Mouse (Mus musculus): ENCODE measurements around the gene Aloxe3.

Aloxe3 gene

GRCm38 (mm10) chr11:69125852-69125918, at the start of gene Aloxe3:
TSS of gene Aloxe3 (plus strand) at chr11:69125896.
- in situ Hi-C loops (cut with MboI, MseI): loop anchor here (10.0 kb wide), 1 partner anchor 109 kb away; the partner anchor contains the start of gene Gucy2e

- in situ Hi-C loops (cut with MboI, MseI): loop anchor here (5.0 kb wide), 1 partner anchor 96 kb away; no protein-coding TSS in a partner anchor
Observed at GRCm38 (mm10) chr11:69076572-69076971, 49.1 kb upstream of the Aloxe3 start.

- in situ Hi-C loops (cut with MboI, MseI): loop anchor here (5.0 kb wide), 1 partner anchor 95 kb away; no protein-coding TSS in a partner anchor
Observed at GRCm38 (mm10) chr11:69077316-69077715, 48.4 kb upstream of the Aloxe3 start.

- in situ Hi-C loops (cut with MboI, MseI): loop anchor here (5.0 kb wide), 1 partner anchor 94 kb away; no protein-coding TSS in a partner anchor
Observed at GRCm38 (mm10) chr11:69078041-69078440, 47.7 kb upstream of the Aloxe3 start.

- in situ Hi-C loops (cut with MboI, MseI): loop anchor here (5.0 kb wide), 1 partner anchor 93 kb away; no protein-coding TSS in a partner anchor
Observed at GRCm38 (mm10) chr11:69078805-69079438, 46.8 kb upstream of the Aloxe3 start.

GRCm38 (mm10) chr11:69080102-69080854, 45.4 kb upstream of the Aloxe3 start:
- in situ Hi-C loops (cut with MboI, MseI): no loop called here

- in situ Hi-C loops (cut with MboI, MseI): no loop called here
Observed at GRCm38 (mm10) chr11:69080855-69081222, 44.9 kb upstream of the Aloxe3 start.

GRCm38 (mm10) chr11:69081613-69082012, 44.1 kb upstream of the Aloxe3 start:
- in situ Hi-C loops (cut with MboI, MseI): no loop called here

GRCm38 (mm10) chr11:69085608-69086007, 40.1 kb upstream of the Aloxe3 start:
- in situ Hi-C loops (cut with MboI, MseI): no loop called here

GRCm38 (mm10) chr11:69086390-69086789, 39.3 kb upstream of the Aloxe3 start:
- in situ Hi-C loops (cut with MboI, MseI): no loop called here

GRCm38 (mm10) chr11:69087082-69087481, 38.6 kb upstream of the Aloxe3 start:
- in situ Hi-C loops (cut with MboI, MseI): no loop called here

- in situ Hi-C loops (cut with MboI, MseI): no loop called here
Observed at GRCm38 (mm10) chr11:69087597-69087996, 38.1 kb upstream of the Aloxe3 start.

- in situ Hi-C loops (cut with MboI, MseI): no loop called here
Observed at GRCm38 (mm10) chr11:69088103-69088855, 37.4 kb upstream of the Aloxe3 start, which contains the start of gene Vamp2. TSS of gene Vamp2 (plus strand) at chr11:69088490.

GRCm38 (mm10) chr11:69088856-69089615, 36.7 kb upstream of the Aloxe3 start:
- in situ Hi-C loops (cut with MboI, MseI): no loop called here

GRCm38 (mm10) chr11:69089616-69090290, 35.9 kb upstream of the Aloxe3 start:
- in situ Hi-C loops (cut with MboI, MseI): loop anchor here (10.0 kb wide), 1 partner anchor 575 kb away; the partner anchor contains the start of genes Cd68 and Mpdu1

- in situ Hi-C loops (cut with MboI, MseI): loop anchor here (10.0 kb wide), 1 partner anchor 574 kb away; the partner anchor contains the start of genes Cd68 and Mpdu1
Observed at GRCm38 (mm10) chr11:69090367-69090766, 35.3 kb upstream of the Aloxe3 start.

- in situ Hi-C loops (cut with MboI, MseI): loop anchor here (10.0 kb wide), 1 partner anchor 573 kb away; the partner anchor contains the start of genes Cd68 and Mpdu1
Observed at GRCm38 (mm10) chr11:69091566-69092385, 33.9 kb upstream of the Aloxe3 start.

- in situ Hi-C loops (cut with MboI, MseI): loop anchor here (10.0 kb wide), 1 partner anchor 572 kb away; the partner anchor contains the start of genes Cd68 and Mpdu1
Observed at GRCm38 (mm10) chr11:69092386-69092751, 33.3 kb upstream of the Aloxe3 start.

GRCm38 (mm10) chr11:69092871-69093270, 32.8 kb upstream of the Aloxe3 start:
- in situ Hi-C loops (cut with MboI, MseI): loop anchor here (10.0 kb wide), 1 partner anchor 572 kb away; the partner anchor contains the start of genes Cd68 and Mpdu1

GRCm38 (mm10) chr11:69093856-69094255, 31.8 kb upstream of the Aloxe3 start:
- in situ Hi-C loops (cut with MboI, MseI): loop anchor here (10.0 kb wide), 1 partner anchor 571 kb away; the partner anchor contains the start of genes Cd68 and Mpdu1

All from T-helper 2 cell (primary cell).